Comparison of ENCODE assay signal across 8 mouse cellular contexts in genomic region chr7:144940585-144940984, GRCm38 (mm10). TPM values are rescaled to one million over a fixed set of nuclear protein-coding genes. Genes with fewer than 3 reads are reported as not detected.
DNase-seq lines count a peak whose midpoint lies in the region; ATAC-seq lines count a peak whose summit lies in the region.

No protein-coding gene starts in this region.

- ATAC-seq in liver, embryonic 11.5 days (replicated peaks; ENCODE audit: low FRiP score) = no peak
- ATAC-seq in embryonic facial prominence, embryonic 15.5 days (ENCODE audit: insufficient number of reproducible peaks, low FRiP score, low TSS enrichment, low read depth) = no peak
- no peak for ATAC-seq in limb, embryonic 13.5 days (ENCODE audit: low FRiP score, low read depth)
- no peak for ATAC-seq in stomach, embryonic 15.5 days (ENCODE audit: insufficient read depth, low FRiP score, low read depth)
- ATAC-seq in megakaryocyte-erythroid progenitor cell, adult 5-6 weeks (replicated peaks; ENCODE audit: low FRiP score, low TSS enrichment, poor library complexity, severe bottlenecking) = no peak

- H3K9ac ChIP-seq in liver, embryonic 11.5 days (ENCODE audit: low read depth, low read length) = no peak overlapping the region; the same call in 1 of the 2 replicates
- 0 out of 2 replicates have a peak overlapping the region, but pooled peaks have one; percentile 7 for H3K9ac ChIP-seq in embryonic facial prominence, embryonic 15.5 days
- peak overlapping the region; percentile 72; the same call in 1 of the 2 replicates for H3K9ac ChIP-seq in limb, embryonic 13.5 days
- 0 out of 2 replicates have a peak overlapping the region, but pooled peaks have one; percentile 1 for H3K9ac ChIP-seq in stomach, embryonic 15.5 days

- H3K27me3 ChIP-seq in liver, embryonic 11.5 days (replicated peaks; ENCODE audit: control insufficient read depth, insufficient read depth, low read length) = peaks cover 64% of the 10 kb centered on the region
- no peaks in the 10 kb centered on the region for H3K27me3 ChIP-seq in embryonic facial prominence, embryonic 15.5 days
- H3K27me3 ChIP-seq in limb, embryonic 13.5 days = no peaks in the 10 kb centered on the region
- peaks cover 13% of the 10 kb centered on the region; the same call in 1 of the 2 replicates for H3K27me3 ChIP-seq in stomach, embryonic 15.5 days (replicated peaks)

- H3K36me3 ChIP-seq in liver, embryonic 11.5 days (ENCODE audit: control insufficient read depth, insufficient read depth, low read length) = peaks cover 3% of the 10 kb centered on the region; the same call in 1 of the 2 replicates
- H3K36me3 ChIP-seq in embryonic facial prominence, embryonic 15.5 days = peaks cover 9% of the 10 kb centered on the region
- peaks cover 17% of the 10 kb centered on the region for H3K36me3 ChIP-seq in limb, embryonic 13.5 days
- no peaks in the 10 kb centered on the region for H3K36me3 ChIP-seq in stomach, embryonic 15.5 days

- WGBS in liver, embryonic 11.5 days = under 1% methylated on average over 11 of the region's 11 CpGs
- 2% methylated on average over 11 of the region's 11 CpGs for WGBS in embryonic facial prominence, embryonic 15.5 days
- under 1% methylated on average over 11 of the region's 11 CpGs for whole genome bisulfite sequencing in limb, embryonic 13.5 days
- 4% methylated on average over 11 of the region's 11 CpGs for WGBS in stomach, embryonic 15.5 days

- peak overlapping the region; percentile 60; the same call in 1 of the 2 replicates for H3K4me3 ChIP-seq in liver, embryonic 11.5 days (ENCODE audit: low read depth, low read length)
- H3K4me3 ChIP-seq in embryonic facial prominence, embryonic 15.5 days (replicated peaks) = peak overlapping the region; percentile 65
- peak overlapping the region; percentile 75 for H3K4me3 ChIP-seq in limb, embryonic 13.5 days
- H3K4me3 ChIP-seq in stomach, embryonic 15.5 days (replicated peaks) = peak overlapping the region; percentile 50

- peak overlapping the region; percentile 70; the same call in 1 of the 2 replicates for H3K27ac ChIP-seq in liver, embryonic 11.5 days (ENCODE audit: low read depth, low read length)
- H3K27ac ChIP-seq in embryonic facial prominence, embryonic 15.5 days (replicated peaks) = peak overlapping the region; percentile 88
- H3K27ac ChIP-seq in limb, embryonic 13.5 days = peak overlapping the region; percentile 96
- H3K27ac ChIP-seq in stomach, embryonic 15.5 days = peak overlapping the region; percentile 88

- peaks cover 12% of the 10 kb centered on the region; the same call in 1 of the 2 replicates for H3K4me1 ChIP-seq in liver, embryonic 11.5 days (replicated peaks; ENCODE audit: control insufficient read depth, insufficient read depth, low read length)
- H3K4me1 ChIP-seq in embryonic facial prominence, embryonic 15.5 days = peaks cover 63% of the 10 kb centered on the region
- peaks cover 51% of the 10 kb centered on the region for H3K4me1 ChIP-seq in limb, embryonic 13.5 days
- H3K4me1 ChIP-seq in stomach, embryonic 15.5 days = peaks cover 33% of the 10 kb centered on the region

- H3K4me2 ChIP-seq in liver, embryonic 11.5 days = peak overlapping the region; percentile 76
- peak overlapping the region; percentile 95 for H3K4me2 ChIP-seq in embryonic facial prominence, embryonic 15.5 days (replicated peaks)
- H3K4me2 ChIP-seq in limb, embryonic 13.5 days (replicated peaks) = peak overlapping the region; percentile 96
- peak overlapping the region; percentile 98 for H3K4me2 ChIP-seq in stomach, embryonic 15.5 days

- no peaks in the 10 kb centered on the region for H3K9me3 ChIP-seq in liver, embryonic 11.5 days (ENCODE audit: control insufficient read depth, low read length)
- no peaks in the 10 kb centered on the region for H3K9me3 ChIP-seq in embryonic facial prominence, embryonic 15.5 days (replicated peaks)
- no peaks in the 10 kb centered on the region for H3K9me3 ChIP-seq in limb, embryonic 13.5 days
- H3K9me3 ChIP-seq in stomach, embryonic 15.5 days = no peaks in the 10 kb centered on the region

- DNase-seq in liver, embryonic 11.5 days (ENCODE audit: low spot score) = no peak
- no peak for DNase-seq in liver
- no peak for DNase-seq in gastrocnemius, postnatal 4 days (ENCODE audit: low spot score in 2 of 2)
- DNase-seq in lung, adult 18-20 months = no peak

RNA-seq across cellular contexts. Expression of gene Ccnd1, which starts 0.9 kb away (rescaled TPM):
- 60.5 and 69.2 TPM in 2 replicates for polyA plus RNA-seq in liver, embryonic 11.5 days (2014; fragmentation: Nextera tagmentation; extraction: Ambion mirVana)
- 134 and 143 TPM in 2 replicates for polyA plus RNA-seq in embryonic facial prominence, embryonic 15.5 days (2015; fragmentation: Nextera tagmentation; extraction: Ambion mirVana)
- polyA plus RNA-seq in limb, embryonic 13.5 days (2015; fragmentation: Nextera tagmentation; extraction: Ambion mirVana) = 167 and 169 TPM in 2 replicates
- polyA plus RNA-seq in stomach, embryonic 15.5 days (2015; fragmentation: Nextera tagmentation; extraction: Ambion mirVana) = 62.3 and 76.9 TPM in 2 replicates
- total RNA-seq in megakaryocyte-erythroid progenitor cell, adult 5-6 weeks (2014; fragmentation: Nextera tagmentation) = 3.8 and 5.3 TPM in 2 replicates
- total RNA-seq in megakaryocyte-erythroid progenitor cell, adult 5-6 weeks (2017) = 5.9 and 6.7 TPM in 2 replicates
- 10 to 100 TPM; 82.7 to 84.8 TPM for total RNA-seq in gastrocnemius, postnatal 4 days (2021)

RNA-seq across cellular contexts. Expression of gene LTO1, which starts 25.7 kb away (rescaled TPM):
- 16.2 and 20.9 TPM in 2 replicates for polyA plus RNA-seq in liver, embryonic 11.5 days (2014; fragmentation: Nextera tagmentation; extraction: Ambion mirVana)
- polyA plus RNA-seq in embryonic facial prominence, embryonic 15.5 days (2015; fragmentation: Nextera tagmentation; extraction: Ambion mirVana) = 26.6 and 29.5 TPM in 2 replicates
- 27.5 and 32.9 TPM in 2 replicates for polyA plus RNA-seq in limb, embryonic 13.5 days (2015; fragmentation: Nextera tagmentation; extraction: Ambion mirVana)
- 24.2 and 24.6 TPM in 2 replicates for polyA plus RNA-seq in stomach, embryonic 15.5 days (2015; fragmentation: Nextera tagmentation; extraction: Ambion mirVana)
- total RNA-seq in megakaryocyte-erythroid progenitor cell, adult 5-6 weeks (2014; fragmentation: Nextera tagmentation) = 21.0 and 40.2 TPM in 2 replicates
- total RNA-seq in megakaryocyte-erythroid progenitor cell, adult 5-6 weeks (2017) = 27.1 and 30.4 TPM in 2 replicates
- total RNA-seq in gastrocnemius, postnatal 4 days (2021) = 10 to 100 TPM; 18.4 TPM

RNA-seq across cellular contexts. Expression of gene Fgf15, which starts 44.3 kb away (rescaled TPM):
- polyA plus RNA-seq in liver, embryonic 11.5 days (2014; fragmentation: Nextera tagmentation; extraction: Ambion mirVana) = 0.12 and 0.43 TPM in 2 replicates
- polyA plus RNA-seq in embryonic facial prominence, embryonic 15.5 days (2015; fragmentation: Nextera tagmentation; extraction: Ambion mirVana) = 1.00 and 1.6 TPM in 2 replicates
- polyA plus RNA-seq in limb, embryonic 13.5 days (2015; fragmentation: Nextera tagmentation; extraction: Ambion mirVana) = 0.22 and 0.31 TPM in 2 replicates
- polyA plus RNA-seq in stomach, embryonic 15.5 days (2015; fragmentation: Nextera tagmentation; extraction: Ambion mirVana) = 0.09 and 0.21 TPM in 2 replicates
- total RNA-seq in megakaryocyte-erythroid progenitor cell, adult 5-6 weeks (2014; fragmentation: Nextera tagmentation) = not detected in 2 replicates
- 0.52 and 0.88 TPM in 2 replicates for total RNA-seq in megakaryocyte-erythroid progenitor cell, adult 5-6 weeks (2017)
- not detected for total RNA-seq in gastrocnemius, postnatal 4 days (2021)
